In genomic region chr4:129818506-129819195, GRCm38 (mm10) we compare ENCODE assay signal across 8 mouse cellular contexts. TPM values are rescaled to one million over a fixed set of nuclear protein-coding genes. Genes with fewer than 3 reads are reported as not detected.
A peak's percentile ranks its signal among the peaks of the same experiment; 100 is the strongest.
DNase-seq lines count a peak whose midpoint lies in the region; ATAC-seq and TF ChIP-seq lines count a peak whose summit lies in the region.

No protein-coding gene starts in this region.

- intact Hi-C loops in heart, adult 2 months (cut with DNase I), result no loop called here

- H3K79me2 ChIP-seq in MEL (ENCODE audit: control insufficient read depth, insufficient read depth, low read length, poor library complexity), result peaks cover 38% of the 10 kb centered on the region
- peaks cover 4% of the 10 kb centered on the region; the same call in 1 of the 2 replicates for H3K79me2 ChIP-seq in heart, adult 2 months (replicated peaks; ENCODE audit: control insufficient read depth, insufficient read depth, low read length)

- no peak for ATAC-seq in cerebellum, adult (ENCODE audit: insufficient number of reproducible peaks, low FRiP score, low TSS enrichment)

- peaks cover under 1 to 30% of the 10 kb centered on the region in 2 experiments; a peak in 3 of 4 replicates for H3K36me3 ChIP-seq in MEL (ENCODE audit: control insufficient read depth in 1 of 2, insufficient read depth in 2 of 2, low read length in 2 of 2)
- H3K36me3 ChIP-seq in heart, adult 2 months (ENCODE audit: control insufficient read depth, insufficient read depth, low read length), result peaks cover 11% of the 10 kb centered on the region

- no peak for TF ChIP-seq POLR2A in MEL (IDR thresholded peaks at IDR 0.05; ENCODE audit: control insufficient read depth in 1 of 2, insufficient read depth in 1 of 2, low read depth in 1 of 2, low read length in 2 of 2, poor library complexity in 1 of 2)
- no peak for TF ChIP-seq POLR2A in heart, adult 2 months (IDR thresholded peaks at IDR 0.05; ENCODE audit: insufficient read depth, low read depth, low read length)

- peak overlapping the region; percentile 25 for H3K27ac ChIP-seq in MEL (ENCODE audit: control insufficient read depth, low read depth, low read length)
- peak overlapping the region; percentile 90 for H3K27ac ChIP-seq in heart, adult 2 months

- TF ChIP-seq RAD21 in MEL (IDR thresholded peaks at IDR 0.05; ENCODE audit: low read depth, low read length), result no peak

- H3K4me1 ChIP-seq in MEL (ENCODE audit: control insufficient read depth in 1 of 2, insufficient read depth in 2 of 2, low read length in 2 of 2), result peaks cover 22 to 24% of the 10 kb centered on the region in 2 experiments
- peaks cover 15% of the 10 kb centered on the region for H3K4me1 ChIP-seq in heart, adult 2 months (ENCODE audit: control insufficient read depth, insufficient read depth, low read length)

- H3K9ac ChIP-seq in MEL (ENCODE audit: control insufficient read depth, low read depth, low read length, poor library complexity, severe bottlenecking), result peak overlapping the region; percentile 5; the same call in 1 of the 2 replicates
- H3K9ac ChIP-seq in heart, adult 2 months (ENCODE audit: low read depth, low read length), result no peak overlapping the region

- H3K9me3 ChIP-seq in MEL (replicated peaks; ENCODE audit: insufficient read depth, low read length), result no peaks in the 10 kb centered on the region

- WGBS in heart, adult 2 months, result 39% methylated on average over 10 of the region's 10 CpGs

- H3K27me3 ChIP-seq in MEL (ENCODE audit: control insufficient read depth in 1 of 2, insufficient read depth in 2 of 2, low read length in 2 of 2), result no peaks in the 10 kb centered on the region
- no peaks in the 10 kb centered on the region for H3K27me3 ChIP-seq in heart, adult 2 months (ENCODE audit: control insufficient read depth, insufficient read depth, low read length)

- TF ChIP-seq EP300 in MEL (IDR thresholded peaks at IDR 0.05; ENCODE audit: low read depth in 1 of 2, low read length in 2 of 2), result no peak
- TF ChIP-seq EP300 in heart, adult 2 months (IDR thresholded peaks at IDR 0.05; ENCODE audit: insufficient read depth, low read depth, low read length), result no peak

- no peak overlapping the region; a peak in 1 of 4 replicates for H3K4me3 ChIP-seq in MEL (ENCODE audit: control insufficient read depth in 1 of 2, insufficient read depth in 1 of 2, low read depth in 2 of 2, low read length in 2 of 2)
- H3K4me3 ChIP-seq in heart, adult 2 months, result no peak overlapping the region

- peak; percentile 26 for DNase-seq in cerebellum, adult 11 months
- peak; percentile 43 for DNase-seq in MEL (ENCODE audit: low read depth, low spot score)
- peak; percentile 40 to 50 for DNase-seq in heart, adult 2 months
- DNase-seq in kidney, postnatal 25 days, result peak; percentile 56 to 65
- DNase-seq in ovary, postnatal 14 days (ENCODE audit: low spot score), result peak; percentile 28
- no peak for DNase-seq in layer of hippocampus, postnatal 10 days (ENCODE audit: low spot score in 2 of 2)
- DNase-seq in thymus, postnatal 36 days, result no peak

- TF ChIP-seq CTCF in MEL (IDR thresholded peaks at IDR 0.05 in 2 of 3, conservative IDR thresholded peaks at IDR 0.05 in 1 of 3; ENCODE audit: control insufficient read depth in 1 of 3, insufficient read depth in 1 of 3, low read depth in 2 of 3, low read length in 3 of 3, poor library complexity in 1 of 3, severe bottlenecking in 1 of 3), result no peak
- no peak for TF ChIP-seq CTCF in heart, adult 2 months (IDR thresholded peaks at IDR 0.05)

TF ChIP-seq in MEL, 35 proteins besides CTCF, POLR2A, EP300 and RAD21:
- TF ChIP-seq RCOR1 (IDR thresholded peaks at IDR 0.05; ENCODE audit: low read depth, low read length) (peak; percentile 26; the same call in 1 of the 2 replicates), ELF1 (IDR thresholded peaks at IDR 0.05; ENCODE audit: low read depth, low read length) (no peak), ETS1 (IDR thresholded peaks at IDR 0.05; ENCODE audit: low read depth, low read length) (no peak), TAL1 (IDR thresholded peaks at IDR 0.05; ENCODE audit: low read length) (no peak), USF2 (IDR thresholded peaks at IDR 0.05; ENCODE audit: borderline replicate concordance in 1 of 2, insufficient read depth in 1 of 2, low read depth in 1 of 2, low read length in 2 of 2) (no peak), SIN3A (IDR thresholded peaks at IDR 0.05; ENCODE audit: low read length) (no peak), MAX (IDR thresholded peaks at IDR 0.05; ENCODE audit: low read length) (no peak)

RNA-seq across cellular contexts. Expression of gene Ptp4a2, which starts 7.6 kb away (rescaled TPM):
- 119 and 124 TPM in 2 replicates for total RNA-seq in MEL (2012; rRNA removed)
- polyA plus RNA-seq in MEL (2012; ENCODE audit: insufficient read depth in 1 of 2, insufficient read length in 2 of 2, low read depth in 1 of 2, low replicate concordance in 2 of 2, missing spikeins in 1 of 2), result 100 to 1,000 TPM; 118 to 619 TPM
- 100 to 1,000 TPM; 194 to 199 TPM for total RNA-seq in heart, adult 2 months (2021)
- polyA plus RNA-seq in heart, adult 2 months (2012; rRNA removed), result 51.6 and 110 TPM in 2 replicates
- 100 to 1,000 TPM; 125 to 136 TPM for total RNA-seq in layer of hippocampus, postnatal 10 days (2021)

Comparison
In these comparisons a context has a peak if more than half of its experiments do, and no peak if none do; other contexts are left out.
1. DNase-seq: peak in cerebellum, adult 11 months (single experiment), MEL (single experiment), heart, adult 2 months (2 of 2), kidney, postnatal 25 days (2 of 2) and ovary, postnatal 14 days (single experiment); none in layer of hippocampus, postnatal 10 days (0 of 2) and thymus, postnatal 36 days (0 of 2).